Mouse (Mus musculus) hindbrain, embryonic 15.5 days (tissue): Measurements from ENCODE around the gene 4930407I10Rik. TPM values are rescaled to one million over a fixed set of nuclear protein-coding genes. Genes with fewer than 3 reads are reported as not detected.

ENCODE experiments used
- polyA plus RNA-seq: library from polyadenylated mRNA; unstranded; fragments of >200 nt; fragmentation: Nextera tagmentation; extraction: Ambion mirVana; gene quantifications from 2 replicates; pipeline ENCODE4 v1.2.1, GENCODE M21; 2015

The 4930407I10Rik gene
- polyA plus RNA-seq, 1 experiment from 2014 or later = not detected

Other genes with a start within 250 kb of the 4930407I10Rik start
- gene Tob2, start 200.4 kb upstream of the 4930407I10Rik start, polyA plus RNA-seq = 17.4 and 17.7 TPM in 2 replicates
- 119 and 123 TPM in 2 replicates for gene Phf5a, start 187.2 kb upstream of the 4930407I10Rik start, polyA plus RNA-seq
- 282 and 287 TPM in 2 replicates for gene Aco2, start 186.8 kb upstream of the 4930407I10Rik start, polyA plus RNA-seq
- gene Polr3h, start 132.9 kb upstream of the 4930407I10Rik start, polyA plus RNA-seq = 87.3 and 92.0 TPM in 2 replicates
- 213 and 253 TPM in 2 replicates for gene Csdc2, start 122.4 kb upstream of the 4930407I10Rik start, polyA plus RNA-seq
- gene Pmm1, start 98.2 kb upstream of the 4930407I10Rik start, polyA plus RNA-seq = 102 and 108 TPM in 2 replicates
- gene 1700029P11Rik, start 78.6 kb upstream of the 4930407I10Rik start, polyA plus RNA-seq = not detected in 2 replicates
- gene Xrcc6, start 71.3 kb upstream of the 4930407I10Rik start, polyA plus RNA-seq = 40.8 and 43.4 TPM in 2 replicates
- 52.6 and 55.1 TPM in 2 replicates for gene Desi1, start 25.3 kb upstream of the 4930407I10Rik start, polyA plus RNA-seq
- gene Snu13, start 11.6 kb upstream of the 4930407I10Rik start, polyA plus RNA-seq = 237 and 238 TPM in 2 replicates
- 0.08 and 0.09 TPM in 2 replicates for gene Mei1, start 10.8 kb downstream of the 4930407I10Rik start, polyA plus RNA-seq
- 11.6 and 12.0 TPM in 2 replicates for gene Ccdc134, start 68.8 kb downstream of the 4930407I10Rik start, polyA plus RNA-seq
- gene Srebf2, start 88.0 kb downstream of the 4930407I10Rik start, polyA plus RNA-seq = 204 and 209 TPM in 2 replicates
- 2.9 and 4.6 TPM in 2 replicates for gene Shisa8, start 153.7 kb downstream of the 4930407I10Rik start, polyA plus RNA-seq
- 0.37 and 0.69 TPM in 2 replicates for gene Tnfrsf13c, start 165.2 kb downstream of the 4930407I10Rik start, polyA plus RNA-seq
- gene Cenpm, start 185.6 kb downstream of the 4930407I10Rik start, polyA plus RNA-seq = 24.0 and 25.4 TPM in 2 replicates
- 15.9 and 16.6 TPM in 2 replicates for gene 1500009C09Rik, start 193.2 kb downstream of the 4930407I10Rik start, polyA plus RNA-seq
- 374 and 408 TPM in 2 replicates for gene Sept3, start 215.7 kb downstream of the 4930407I10Rik start, polyA plus RNA-seq
- 0.10 and 0.29 TPM in 2 replicates for gene Wbp2nl, start 239.8 kb downstream of the 4930407I10Rik start, polyA plus RNA-seq